Mouse (Mus musculus) stomach, postnatal 0 days (tissue): Measurements from ENCODE around the gene Mcl1.

Experiments used
- CTCF ChIP-seq: IDR thresholded peaks from 2 replicates; pipeline ENCODE4 v1.5.1; 2016; ENCODE audit warnings: antibody characterized with exemption, low read depth, mild to moderate bottlenecking, moderate library complexity
- EP300 ChIP-seq: optimal IDR thresholded peaks from 2 replicates; pipeline ENCODE3; 2016; ENCODE audit warnings: antibody characterized with exemption

DNA sequence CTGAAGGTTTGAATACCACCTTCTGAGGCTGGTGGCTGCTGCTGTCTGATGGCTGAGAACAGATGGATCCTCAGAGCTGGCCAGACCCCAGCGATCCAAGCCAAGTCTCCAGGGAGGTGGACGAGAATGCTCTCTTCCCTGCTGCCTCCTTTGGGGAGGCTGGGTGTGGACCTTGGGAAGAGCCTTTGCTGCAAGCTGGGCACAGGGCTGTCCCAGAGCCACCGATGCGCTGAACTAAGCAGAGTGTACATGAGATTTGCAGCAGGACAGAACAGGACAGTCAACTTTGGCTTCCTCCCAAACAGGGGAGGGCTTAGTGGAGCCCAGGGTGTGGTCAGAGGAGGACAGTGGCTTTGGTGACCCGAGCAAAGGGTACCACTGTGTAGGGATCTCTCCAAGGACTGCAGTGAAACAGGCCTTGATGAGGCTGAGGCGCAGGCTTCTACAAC, 41.7 kb downstream of the Mcl1 start:
- no peak for TF ChIP-seq CTCF
- TF ChIP-seq EP300, result no peak
